Mouse (Mus musculus) spleen, adult 2 months (tissue): ENCODE results near the gene Galnt6.

Experiments used
- CTCF ChIP-seq: fragments of 200-500 bp; IDR thresholded peaks from 2 replicates; pipeline ENCODE4 v1.5.1; 2011; ENCODE audit warnings: mild to moderate bottlenecking, inconsistent platforms; ENCODE audit not compliant: insufficient read depth, insufficient read length, insufficient replicate concordance; ENCODE audit errors: extremely low read depth
- POLR2A ChIP-seq: fragments of 200-500 bp; IDR thresholded peaks from 2 replicates; pipeline ENCODE4 v1.6.1; 2011; ENCODE audit warnings: low read depth, low read length, inconsistent platforms

GRCm38 (mm10) chr15:100766826-100767225, 37.6 kb upstream of the Galnt6 start:
- no peak for TF ChIP-seq POLR2A
- no peak for TF ChIP-seq CTCF
